Mouse (Mus musculus): ENCODE measurements around the gene Prl6a1.

The Prl6a1 gene

DNA sequence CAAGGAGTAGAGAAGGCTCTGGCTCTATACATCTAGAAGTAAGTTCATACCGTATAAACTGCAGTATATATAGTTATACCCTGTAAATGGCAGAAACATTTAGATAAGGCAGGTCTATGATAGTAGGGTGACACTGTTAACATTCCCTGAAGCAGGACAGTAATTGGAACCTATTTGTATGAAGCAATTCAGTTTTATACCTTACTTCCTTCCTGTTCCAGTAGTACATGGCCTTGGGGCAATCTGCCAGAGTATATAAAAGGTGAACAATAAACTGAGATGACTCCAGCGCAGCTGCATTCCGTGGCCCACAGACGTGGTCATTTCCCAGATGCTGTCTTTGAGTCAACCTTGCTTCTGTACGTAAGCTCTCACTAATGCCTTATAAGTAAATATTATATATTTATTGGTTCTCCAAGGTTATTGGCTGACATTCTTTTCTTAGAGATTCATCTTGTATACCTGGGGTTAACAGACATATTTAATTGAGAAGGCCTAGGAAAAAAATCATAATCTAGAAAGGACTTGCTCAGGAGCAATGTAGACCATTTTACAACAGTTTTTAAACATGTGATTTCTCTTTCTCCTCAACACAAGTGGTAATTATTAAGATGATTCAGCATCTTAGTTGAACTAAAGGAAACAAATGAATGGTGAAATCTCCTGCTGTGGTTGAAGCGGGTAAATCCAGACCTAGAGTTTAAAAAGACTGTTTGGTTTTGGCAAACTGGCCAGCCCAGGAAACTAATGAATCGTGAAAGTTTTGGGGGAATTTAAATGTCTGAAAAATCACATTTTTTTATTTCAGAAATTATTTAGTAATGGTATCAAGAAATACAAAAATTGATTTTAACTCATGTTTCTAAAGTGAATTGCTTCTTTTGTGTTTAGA, at the start of gene Prl6a1:
Gene Prl6a1 (plus strand): TSS at position 294 of the 892 bp plus-strand sequence.
- DNase-seq (ENCODE audit: low read depth, low spot score): no peak

GRCm38 (mm10) chr13:27334989-27335388, 22.6 kb downstream of the Prl6a1 start:
- no peak for DNase-seq (ENCODE audit: low read depth, low spot score)

- DNase-seq (ENCODE audit: low read depth, low spot score): no peak
These were observed 30.4 kb downstream of the Prl6a1 start for GRCm38 (mm10) chr13:27342733-27343275.

GRCm38 (mm10) chr13:27345373-27345772, 32.9 kb downstream of the Prl6a1 start, which contains the start of gene Prl8a2:
Gene Prl8a2 (plus strand): TSS chr13:27345673.
- DNase-seq (ENCODE audit: low read depth, low spot score): no peak

Measured in ZHBTc4 (cell line).